ENCODE assay signal across 7 mouse cellular contexts in genomic region chr9:63610841-63611366, GRCm38 (mm10). TPM values are rescaled to one million over a fixed set of nuclear protein-coding genes. Genes with fewer than 3 reads are reported as not detected.
DNase-seq lines count a peak whose midpoint lies in the region; ATAC-seq lines count a peak whose summit lies in the region.

No protein-coding gene starts in this region.

- intact Hi-C loops in gastrocnemius, postnatal 14 days (cut with DNase I; ENCODE audit: low total_unique reads), result no loop called here

- ATAC-seq in erythroblast, adult 5-6 weeks (replicated peaks; ENCODE audit: low FRiP score, poor library complexity, severe bottlenecking), result no peak

- DNase-seq in T-cell, adult 2 months (ENCODE audit: low spot score), result peak; percentile 8
- peak; percentile 78 to 80 for DNase-seq in adrenal gland, postnatal 36 days
- DNase-seq in gastrocnemius, postnatal 14 days, result peak; percentile 46
- peak; percentile 55 for DNase-seq in kidney, adult 11 months
- DNase-seq in lung, postnatal 10 days, result peak; percentile 68
- DNase-seq in testis, postnatal 14 days (ENCODE audit: low spot score), result peak; percentile 19

RNA-seq across cellular contexts. Expression of gene Aagab, which starts 8.4 kb away (rescaled TPM):
- total RNA-seq in adrenal gland, postnatal 36 days (2021), result 10 to 100 TPM; 33.4 to 34.6 TPM
- 10 to 100 TPM in 1 of 2 experiments, 1 to 10 TPM in 1; 9.3 to 11.2 TPM for total RNA-seq in gastrocnemius, postnatal 14 days (2021)
- total RNA-seq in erythroblast, adult 5-6 weeks (2015; ENCODE audit: low replicate concordance), result 6.3 and 15.9 TPM in 2 replicates
- total RNA-seq in erythroblast, adult 5-6 weeks (2017; ENCODE audit: low replicate concordance), result 9.9 and 17.7 TPM in 2 replicates

RNA-seq across cellular contexts. Expression of gene Iqch, which starts 8.6 kb away (rescaled TPM):
- not detected for total RNA-seq in adrenal gland, postnatal 36 days (2021)
- total RNA-seq in gastrocnemius, postnatal 14 days (2021), result under 1 TPM in 1 of 2 experiments, not detected in 1; 0.07 TPM
- not detected in 2 replicates for total RNA-seq in erythroblast, adult 5-6 weeks (2015; ENCODE audit: low replicate concordance)
- 0.28 TPM in 1 of 2 replicates, not detected in the other for total RNA-seq in erythroblast, adult 5-6 weeks (2017; ENCODE audit: low replicate concordance)

Comparison
In these comparisons a context has a peak if more than half of its experiments do, and no peak if none do; other contexts are left out.
1. DNase-seq: peak in every context shown above with its lines; median percentile 79 in adrenal gland, postnatal 36 days; 68 in lung, postnatal 10 days; 55 in kidney, adult 11 months; 46 in gastrocnemius, postnatal 14 days; 19 in testis, postnatal 14 days; 8 in T-cell, adult 2 months.